Mouse (Mus musculus) heart, adult 9 months (tissue): ENCODE measurements around the gene S100a10.
"Not testable (repeated sequence)": the region's sequence is repeated elsewhere in the genome, so short reads cannot be mapped to it uniquely, and the experiment has no call there.

ENCODE experiments used
- DNase-seq, 2 experiments: peaks; one replicate each; pipeline ENCODE4 v3.0.0; 2022; ENCODE audit warnings: low spot score in 2 of 2

S100a10 gene

GRCm38 (mm10) chr3:93580946-93581345 lies 26.1 kb downstream of the S100a10 start:
- DNase-seq: no peak

- DNase-seq: no peak
Measured at GRCm38 (mm10) chr3:93581687-93582086, 26.8 kb downstream of the S100a10 start.

GRCm38 (mm10) chr3:93583056-93583455 lies 28.2 kb downstream of the S100a10 start:
- DNase-seq: no peak

GRCm38 (mm10) chr3:93589629-93590028 lies 34.7 kb downstream of the S100a10 start:
- no peak for DNase-seq

- DNase-seq: no peak
Measured at GRCm38 (mm10) chr3:93590256-93590655, 35.4 kb downstream of the S100a10 start.

- DNase-seq: no peak
Measured at GRCm38 (mm10) chr3:93592100-93592499, 37.2 kb downstream of the S100a10 start.

GRCm38 (mm10) chr3:93592976-93593375 lies 38.1 kb downstream of the S100a10 start:
- no peak for DNase-seq

GRCm38 (mm10) chr3:93593512-93593911 lies 38.6 kb downstream of the S100a10 start:
- peak; percentile 47 to 57 for DNase-seq

GRCm38 (mm10) chr3:93596632-93597031 lies 41.8 kb downstream of the S100a10 start:
- no peak for DNase-seq

- peak; percentile 88 to 95 for DNase-seq
Measured at GRCm38 (mm10) chr3:93597221-93597913, 42.5 kb downstream of the S100a10 start.

- DNase-seq: no peak
Measured at GRCm38 (mm10) chr3:93597970-93598369, 43.1 kb downstream of the S100a10 start.

- no peak for DNase-seq
Measured at GRCm38 (mm10) chr3:93600206-93600605, 45.3 kb downstream of the S100a10 start.

GRCm38 (mm10) chr3:93601903-93602302 lies 47.0 kb downstream of the S100a10 start:
- DNase-seq: no peak

GRCm38 (mm10) chr3:93608970-93609369 lies 54.1 kb downstream of the S100a10 start:
- not testable (repeated sequence) for DNase-seq
